Mouse (Mus musculus): ENCODE data around the gene Tmtc1.
A peak's percentile ranks its signal among the peaks of the same experiment; 100 is the strongest.

Gene Tmtc1

GRCm38 (mm10) chr6:148305821-148306220 is 138.4 kb downstream of the Tmtc1 start:
- no peak for DNase-seq

GRCm38 (mm10) chr6:148305191-148305590 is 139.0 kb downstream of the Tmtc1 start:
- no peak for DNase-seq

DNA sequence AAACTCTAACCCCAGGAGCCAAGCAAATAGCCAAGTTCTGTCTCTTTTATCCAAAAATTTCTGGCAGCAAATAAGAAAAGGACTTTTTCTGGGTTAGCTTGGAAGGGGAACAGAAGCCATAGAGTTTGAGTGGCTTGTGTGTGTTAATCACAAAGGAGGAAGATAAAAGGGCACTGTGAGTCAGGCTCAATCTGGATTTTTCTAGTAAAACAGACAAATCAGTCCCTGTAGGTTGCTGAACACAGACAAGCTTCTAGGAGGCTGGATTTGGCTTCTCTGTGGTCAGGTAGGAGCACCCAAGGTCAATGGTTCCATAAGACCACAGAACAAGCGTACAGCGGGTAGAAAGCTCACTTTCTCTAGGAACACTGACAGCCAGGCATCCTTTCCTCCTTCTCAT is 141.9 kb downstream of the Tmtc1 start:
- DNase-seq, result no peak

DNA sequence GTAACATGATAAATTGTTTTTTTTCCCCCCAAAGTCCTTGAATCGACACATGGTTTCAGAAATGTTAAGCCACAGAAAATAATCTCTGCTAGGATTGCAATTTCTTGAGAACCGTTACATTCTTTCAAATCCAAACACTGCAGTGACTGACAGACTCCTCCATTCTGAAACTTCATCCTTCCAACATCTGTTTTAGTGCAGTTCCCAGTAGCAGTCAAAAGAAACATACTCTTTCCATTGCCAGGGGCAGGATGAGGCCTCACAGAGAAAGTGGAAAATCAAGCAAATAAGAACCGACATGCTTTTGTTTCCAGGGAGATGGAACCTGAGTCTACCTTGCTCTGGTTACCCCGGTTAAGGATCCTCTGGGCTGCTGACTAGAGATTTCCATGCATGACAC is 147.1 kb downstream of the Tmtc1 start:
- no peak for DNase-seq

GRCm38 (mm10) chr6:148296418-148296817 is 147.8 kb downstream of the Tmtc1 start:
- DNase-seq, result no peak

DNA sequence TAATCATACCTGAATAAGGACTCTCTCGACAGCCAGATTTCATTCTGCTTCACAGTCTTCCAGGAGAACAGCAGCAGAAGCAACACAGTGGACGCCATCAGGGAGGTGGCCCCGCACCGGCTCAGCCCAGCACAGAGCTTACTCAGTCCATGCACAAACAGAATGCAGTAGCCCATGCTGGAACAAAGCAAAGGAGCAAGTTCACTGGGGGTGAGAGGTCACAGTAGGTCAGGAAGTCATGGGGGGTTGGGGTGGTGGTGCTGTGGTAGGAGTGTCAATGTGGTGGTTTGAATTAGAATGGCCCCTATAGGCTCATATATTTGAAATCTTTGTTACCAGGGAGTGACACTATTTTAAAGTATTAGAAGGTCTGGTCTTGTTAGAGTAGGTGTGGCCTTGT is 149.7 kb downstream of the Tmtc1 start:
- no peak for DNase-seq

- DNase-seq, result no peak
Measured at GRCm38 (mm10) chr6:148290865-148291264, 153.3 kb downstream of the Tmtc1 start.

DNA sequence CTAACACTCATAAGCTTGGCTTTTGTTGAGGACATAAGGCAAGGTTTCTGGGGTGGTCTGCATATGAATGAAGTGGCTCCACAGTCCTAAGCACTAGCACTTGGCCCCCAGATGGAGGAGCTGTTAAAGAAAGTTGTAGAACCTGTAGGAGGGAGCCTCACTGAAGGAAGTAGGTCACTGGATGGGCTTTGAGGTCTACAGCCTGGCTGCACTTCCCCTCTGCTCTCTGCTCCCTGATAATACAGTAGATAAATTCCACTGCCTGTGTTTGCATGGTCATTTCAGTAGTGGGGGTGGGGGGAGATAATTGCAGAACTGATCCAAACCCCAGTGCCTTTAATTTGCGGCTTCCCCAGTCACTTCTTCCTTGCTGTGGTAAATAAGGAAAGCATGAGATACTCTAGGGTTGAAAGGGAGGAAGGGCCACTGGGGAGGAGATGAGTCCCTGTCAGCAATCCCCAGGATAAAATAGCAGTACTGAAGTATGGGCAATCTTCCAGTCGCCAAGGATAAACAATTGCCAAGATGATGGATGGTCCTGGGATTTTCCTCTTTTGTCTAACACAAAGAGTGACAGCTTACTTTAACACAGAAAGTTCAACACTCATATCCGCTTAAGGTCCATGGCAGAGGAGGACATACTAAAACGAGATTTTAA is 160.8 kb downstream of the Tmtc1 start:
- DNase-seq, result peak; percentile 42 to 71

GRCm38 (mm10) chr6:148279240-148279639 is 164.9 kb downstream of the Tmtc1 start:
- DNase-seq, result no peak

DNA sequence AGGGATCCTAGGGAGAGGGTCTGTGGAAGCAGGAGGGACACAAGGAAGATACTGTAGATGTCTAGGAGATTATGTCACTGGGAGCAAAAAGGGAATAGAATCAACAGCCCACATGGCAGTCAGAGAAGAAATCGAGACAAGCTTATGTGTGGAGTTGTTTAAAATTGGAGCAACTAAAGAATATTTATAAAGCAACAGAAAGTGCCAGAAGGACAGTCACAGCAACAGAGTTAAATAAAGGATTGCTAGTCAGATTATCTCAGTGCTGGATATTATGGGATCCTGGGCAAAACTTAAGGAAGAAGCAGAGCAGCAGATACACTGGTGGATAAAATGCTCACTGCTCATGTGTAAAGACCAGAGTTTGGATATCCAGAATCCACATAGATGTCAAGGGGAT is 167.8 kb downstream of the Tmtc1 start:
- DNase-seq, result no peak

DNA sequence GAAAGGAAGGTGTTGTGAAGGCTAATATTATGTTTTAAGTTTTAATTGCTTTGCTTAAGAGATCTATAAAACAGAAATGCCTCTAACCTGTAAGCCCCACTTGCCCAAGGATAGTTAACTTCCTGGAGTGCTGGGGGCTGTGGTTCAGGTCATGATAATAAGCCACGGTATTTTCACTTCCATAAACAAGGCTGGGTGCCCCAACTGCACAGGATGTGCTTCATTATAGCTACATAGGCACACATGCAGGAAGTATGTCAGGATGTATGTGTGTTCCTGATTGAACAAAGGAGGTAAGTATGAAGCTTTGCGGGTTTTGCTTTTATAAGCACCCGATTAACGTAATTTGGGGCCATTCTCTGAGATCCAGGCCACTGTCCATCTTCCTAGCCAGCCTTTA is 169.1 kb downstream of the Tmtc1 start:
- DNase-seq, result no peak

GRCm38 (mm10) chr6:148260729-148261101 is 183.5 kb downstream of the Tmtc1 start:
- DNase-seq, result no peak

GRCm38 (mm10) chr6:148259979-148260728 is 184.0 kb downstream of the Tmtc1 start:
- DNase-seq, result no peak

DNA sequence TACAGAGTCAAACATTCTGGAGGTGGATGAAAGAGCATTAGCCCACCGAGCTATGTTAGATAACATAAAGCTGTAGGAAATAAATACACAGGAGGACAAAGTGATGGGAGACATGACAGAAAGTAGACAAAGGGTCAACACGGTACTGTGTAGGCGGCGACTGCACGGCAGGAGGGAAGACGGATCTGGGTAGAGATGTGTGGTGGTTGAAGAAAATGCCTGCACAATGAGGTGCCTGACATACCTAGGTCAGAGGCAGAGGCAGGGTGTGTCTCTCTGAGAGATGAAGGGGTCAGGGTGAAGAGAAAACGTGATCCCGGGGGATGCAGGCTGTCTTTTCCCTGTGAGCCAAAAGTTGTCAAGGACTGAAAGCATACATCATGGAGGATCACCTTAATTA is 185.1 kb downstream of the Tmtc1 start:
- DNase-seq, result no peak

GRCm38 (mm10) chr6:148257805-148258204 is 186.4 kb downstream of the Tmtc1 start:
- no peak for DNase-seq

GRCm38 (mm10) chr6:148256109-148256508 is 188.1 kb downstream of the Tmtc1 start:
- DNase-seq, result no peak

DNA sequence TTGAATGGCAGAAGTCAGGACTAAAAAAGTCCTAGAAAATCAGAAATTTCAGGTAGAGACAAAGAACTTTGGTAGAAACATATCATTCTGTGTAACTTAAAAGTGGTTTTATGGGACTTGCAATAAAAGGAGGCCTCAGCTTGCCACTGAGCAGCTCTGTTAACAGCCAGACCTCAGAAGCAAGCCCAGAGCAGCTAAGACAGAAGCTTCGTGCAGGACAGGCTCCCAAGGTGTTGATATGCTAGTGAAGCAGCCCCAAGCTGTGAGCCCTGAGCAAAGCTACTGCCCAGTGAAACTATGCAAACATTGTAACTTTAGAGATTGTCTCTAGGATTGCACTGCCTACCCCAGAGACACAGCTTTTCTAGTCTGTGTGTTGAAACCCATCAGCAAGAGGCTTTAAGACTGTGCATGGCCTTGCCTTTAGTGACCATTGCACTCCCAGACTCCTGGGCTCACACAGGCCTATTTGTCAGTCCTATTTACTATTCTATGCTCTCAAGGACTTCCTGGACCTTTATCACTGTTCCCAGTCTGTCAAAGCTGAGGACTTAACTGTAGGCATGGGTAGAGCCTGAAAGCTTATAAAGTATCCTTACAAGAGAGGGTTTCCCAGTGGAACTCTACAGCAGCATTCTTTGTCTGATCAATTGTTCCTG is 188.7 kb downstream of the Tmtc1 start:
- DNase-seq, result no peak

- no peak for DNase-seq
Measured at GRCm38 (mm10) chr6:148249221-148249620, 195.0 kb downstream of the Tmtc1 start.

- peak in 1 of 2 experiments; percentile 24 for DNase-seq
Measured at GRCm38 (mm10) chr6:148248625-148249024, 195.6 kb downstream of the Tmtc1 start.

- DNase-seq, result no peak
Measured at GRCm38 (mm10) chr6:148246544-148246943, 197.6 kb downstream of the Tmtc1 start.

DNA sequence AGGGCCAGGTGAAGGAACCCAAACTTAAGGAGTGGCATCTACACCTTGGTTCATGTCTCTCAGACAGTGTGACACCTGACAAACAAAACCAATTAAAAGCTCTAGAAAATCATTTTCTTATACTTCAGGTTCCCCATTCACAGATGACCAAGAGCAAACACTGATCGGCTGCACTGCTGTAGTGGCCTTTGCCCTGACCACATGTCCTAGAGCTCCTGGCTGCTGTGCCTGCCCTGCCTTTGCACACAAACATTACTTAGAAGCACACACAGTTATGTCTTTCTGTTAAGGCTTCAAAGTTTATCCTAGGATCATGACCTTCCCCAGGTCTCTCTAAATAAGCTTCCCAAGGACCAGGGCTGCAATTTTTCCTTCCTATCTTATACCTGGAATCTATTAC is 199.4 kb downstream of the Tmtc1 start:
- DNase-seq, result no peak

- no peak for DNase-seq
Measured at GRCm38 (mm10) chr6:148242304-148242703, 201.9 kb downstream of the Tmtc1 start.

DNA sequence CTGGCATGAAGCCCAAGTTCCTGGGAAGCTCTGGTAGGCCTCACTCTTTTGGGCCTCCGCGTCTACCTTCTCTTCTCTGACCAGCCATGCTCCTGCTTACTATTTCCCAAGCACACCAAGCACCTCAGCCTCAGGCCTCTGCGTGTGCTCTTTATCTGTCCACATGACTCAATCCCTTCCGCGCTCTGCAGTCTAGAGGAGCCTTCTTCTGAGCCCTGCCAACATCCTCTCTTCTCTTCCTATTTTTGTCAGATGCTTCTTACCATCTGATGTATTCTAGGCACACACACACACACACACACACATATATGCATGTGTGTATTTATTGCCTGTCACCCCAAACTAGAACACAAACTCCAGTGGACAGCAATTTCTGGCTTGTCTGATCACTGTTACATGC is 202.5 kb downstream of the Tmtc1 start:
- DNase-seq, result no peak

DNA sequence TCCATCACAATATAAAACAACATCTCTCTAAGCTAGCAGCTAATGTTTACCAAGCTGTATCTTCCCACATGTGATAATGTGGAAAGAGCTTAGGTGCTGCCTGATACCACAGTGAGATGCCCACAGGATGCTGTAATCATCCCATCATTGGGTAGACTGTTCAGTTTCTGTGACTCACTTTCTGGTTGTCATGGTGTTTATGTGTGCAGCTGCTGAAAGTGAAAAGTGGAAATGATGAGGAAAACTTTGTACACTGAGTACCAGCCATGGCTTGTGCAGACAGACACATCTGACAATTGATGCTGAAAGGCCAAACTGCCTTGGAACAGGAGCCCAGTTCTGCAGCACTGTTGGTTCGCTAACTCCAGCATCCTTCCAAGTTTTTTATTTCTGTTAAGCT is 204.9 kb downstream of the Tmtc1 start:
- no peak for DNase-seq

All from lung, adult 18-20 months (tissue).